Mouse (Mus musculus): ENCODE data around the gene Aoc2. TPM values are rescaled to one million over a fixed set of nuclear protein-coding genes. Genes with fewer than 3 reads are reported as not detected.

Gene Aoc2
- total RNA-seq (2014; rRNA removed) (0.40 and 0.46 TPM in 2 replicates), polyA plus RNA-seq (2012; rRNA removed) (0.91 and 1.7 TPM in 2 replicates)

- no peak for TF ChIP-seq CTCF (IDR thresholded peaks at IDR 0.05; ENCODE audit: low read depth, low read length)
- no peak for TF ChIP-seq POLR2A (IDR thresholded peaks at IDR 0.05; ENCODE audit: extremely low read depth, insufficient read depth, low read length)
- Histone ChIP-seq H3K36me3 (ENCODE audit: control insufficient read depth, insufficient read depth, low read length) (peaks cover 27% of the 10 kb centered on the region), H3K4me3 (ENCODE audit: insufficient read depth, low read depth, low read length) (no peak within 1 kb of the TSS), H3K9ac (ENCODE audit: low read depth, low read length) (no peak within 1 kb of the TSS), H3K4me1 (ENCODE audit: control insufficient read depth, insufficient read depth, low read length) (peaks cover 2% of the 10 kb centered on the region; the same call in 1 of the 2 replicates), H3K27me3 (ENCODE audit: control insufficient read depth, insufficient read depth, low read length) (no peaks in the 10 kb centered on the region), H3K79me2 (ENCODE audit: control insufficient read depth, insufficient read depth, low read length) (no peaks in the 10 kb centered on the region), H3K27ac (replicated peaks; ENCODE audit: insufficient read depth, low read depth, low read length) (no peak within 1 kb of the TSS)
- no peak for DNase-seq (ENCODE audit: extremely low read depth, low read depth, low spot score)
- WGBS = 84% methylated on average over 5 of the region's 5 CpGs
These were observed at the start of gene Aoc2 for GRCm38 (mm10) chr11:101324763-101325162. Aoc2 (plus strand) TSS chr11:101325063.

- H3K4me1 ChIP-seq (ENCODE audit: control insufficient read depth, insufficient read depth, low read length) = peaks cover 9% of the 10 kb centered on the region
- H3K36me3 ChIP-seq (ENCODE audit: control insufficient read depth, insufficient read depth, low read length) = no peaks in the 10 kb centered on the region
- H3K27ac ChIP-seq (replicated peaks; ENCODE audit: insufficient read depth, low read depth, low read length) = no peak overlapping the region
- H3K9ac ChIP-seq (ENCODE audit: low read depth, low read length) = no peak overlapping the region
- H3K4me3 ChIP-seq (ENCODE audit: insufficient read depth, low read depth, low read length) = no peak overlapping the region
- WGBS = 87% methylated on average over 4 of the region's 4 CpGs
- TF ChIP-seq CTCF (IDR thresholded peaks at IDR 0.05; ENCODE audit: low read depth, low read length) (no peak), POLR2A (IDR thresholded peaks at IDR 0.05; ENCODE audit: extremely low read depth, insufficient read depth, low read length) (no peak)
- H3K27me3 ChIP-seq (ENCODE audit: control insufficient read depth, insufficient read depth, low read length) = no peaks in the 10 kb centered on the region
- no peaks in the 10 kb centered on the region for H3K79me2 ChIP-seq (ENCODE audit: control insufficient read depth, insufficient read depth, low read length)
- no peak for DNase-seq (ENCODE audit: extremely low read depth, low read depth, low spot score)
These were observed 49.6 kb upstream of the Aoc2 start for GRCm38 (mm10) chr11:101275309-101275708.

- no peak for DNase-seq (ENCODE audit: extremely low read depth, low read depth, low spot score)
- Histone ChIP-seq H3K9ac (ENCODE audit: low read depth, low read length) (no peak overlapping the region), H3K79me2 (ENCODE audit: control insufficient read depth, insufficient read depth, low read length) (no peaks in the 10 kb centered on the region), H3K27me3 (ENCODE audit: control insufficient read depth, insufficient read depth, low read length) (no peaks in the 10 kb centered on the region), H3K36me3 (ENCODE audit: control insufficient read depth, insufficient read depth, low read length) (no peaks in the 10 kb centered on the region), H3K27ac (replicated peaks; ENCODE audit: insufficient read depth, low read depth, low read length) (no peak overlapping the region), H3K4me1 (ENCODE audit: control insufficient read depth, insufficient read depth, low read length) (peaks cover 9% of the 10 kb centered on the region), H3K4me3 (ENCODE audit: insufficient read depth, low read depth, low read length) (no peak overlapping the region)
- WGBS = 82% methylated on average over 27 of the region's 27 CpGs
- no peak for TF ChIP-seq POLR2A (IDR thresholded peaks at IDR 0.05; ENCODE audit: extremely low read depth, insufficient read depth, low read length)
- no peak for TF ChIP-seq CTCF (IDR thresholded peaks at IDR 0.05; ENCODE audit: low read depth, low read length)
These were observed 48.4 kb upstream of the Aoc2 start for GRCm38 (mm10) chr11:101276319-101277070.

GRCm38 (mm10) chr11:101277381-101278222 lies 47.3 kb upstream of the Aoc2 start:
- H3K36me3 ChIP-seq (ENCODE audit: control insufficient read depth, insufficient read depth, low read length) = no peaks in the 10 kb centered on the region
- peaks cover 9% of the 10 kb centered on the region for H3K4me1 ChIP-seq (ENCODE audit: control insufficient read depth, insufficient read depth, low read length)
- peak overlapping the region; percentile 92 for H3K4me3 ChIP-seq (ENCODE audit: insufficient read depth, low read depth, low read length)
- peak overlapping the region; percentile 75 for H3K27ac ChIP-seq (replicated peaks; ENCODE audit: insufficient read depth, low read depth, low read length)
- WGBS = 26% methylated on average over 12 of the region's 12 CpGs
- H3K27me3 ChIP-seq (ENCODE audit: control insufficient read depth, insufficient read depth, low read length) = no peaks in the 10 kb centered on the region
- TF ChIP-seq POLR2A (IDR thresholded peaks at IDR 0.05; ENCODE audit: extremely low read depth, insufficient read depth, low read length) (no peak), CTCF (IDR thresholded peaks at IDR 0.05; ENCODE audit: low read depth, low read length) (no peak)
- DNase-seq (ENCODE audit: extremely low read depth, low read depth, low spot score) = peak; percentile 83
- peak overlapping the region; percentile 86 for H3K9ac ChIP-seq (ENCODE audit: low read depth, low read length)
- H3K79me2 ChIP-seq (ENCODE audit: control insufficient read depth, insufficient read depth, low read length) = no peaks in the 10 kb centered on the region

GRCm38 (mm10) chr11:101278223-101279192 lies 46.4 kb upstream of the Aoc2 start, which contains the start of the genes Cntd1 and Coa3:
Cntd1 (plus strand) TSS chr11:101279012.
Coa3 (minus strand) TSS chr11:101279114.
- DNase-seq (ENCODE audit: extremely low read depth, low read depth, low spot score) = peak; percentile 94
- no peaks in the 10 kb centered on the region for H3K79me2 ChIP-seq (ENCODE audit: control insufficient read depth, insufficient read depth, low read length)
- peak; percentile 64 for TF ChIP-seq POLR2A (IDR thresholded peaks at IDR 0.05; ENCODE audit: extremely low read depth, insufficient read depth, low read length)
- TF ChIP-seq CTCF (IDR thresholded peaks at IDR 0.05; ENCODE audit: low read depth, low read length) = peak; percentile 2; the same call in 1 of the 2 replicates
- H3K27ac ChIP-seq (replicated peaks; ENCODE audit: insufficient read depth, low read depth, low read length) = peak within 1 kb of the TSS; percentile 75
- H3K4me3 ChIP-seq (ENCODE audit: insufficient read depth, low read depth, low read length) = peak within 1 kb of the TSS; percentile 92
- H3K9ac ChIP-seq (ENCODE audit: low read depth, low read length) = peak within 1 kb of the TSS; percentile 86
- no peaks in the 10 kb centered on the region for H3K36me3 ChIP-seq (ENCODE audit: control insufficient read depth, insufficient read depth, low read length)
- H3K4me1 ChIP-seq (ENCODE audit: control insufficient read depth, insufficient read depth, low read length) = peaks cover 9% of the 10 kb centered on the region
- WGBS = 4% methylated on average over 45 of the region's 45 CpGs
- H3K27me3 ChIP-seq (ENCODE audit: control insufficient read depth, insufficient read depth, low read length) = no peaks in the 10 kb centered on the region

Measured in liver, adult 2 months (tissue).